Mouse (Mus musculus) B cell, adult 62 days (primary cell): ENCODE results near the gene Ccdc170. TPM values are rescaled to one million over a fixed set of nuclear protein-coding genes. Genes with fewer than 3 reads are reported as not detected.

Experiments
- total RNA-seq: library from RNA; stranded (reverse); gene quantifications from 4 replicates; pipeline ENCODE4 v1.2.4, GENCODE M21; 2023

Ccdc170 gene
- 0.27 to 0.69 TPM (median 0.41 TPM) in 3 of 4 replicates, not detected in the other for total RNA-seq

DNA sequence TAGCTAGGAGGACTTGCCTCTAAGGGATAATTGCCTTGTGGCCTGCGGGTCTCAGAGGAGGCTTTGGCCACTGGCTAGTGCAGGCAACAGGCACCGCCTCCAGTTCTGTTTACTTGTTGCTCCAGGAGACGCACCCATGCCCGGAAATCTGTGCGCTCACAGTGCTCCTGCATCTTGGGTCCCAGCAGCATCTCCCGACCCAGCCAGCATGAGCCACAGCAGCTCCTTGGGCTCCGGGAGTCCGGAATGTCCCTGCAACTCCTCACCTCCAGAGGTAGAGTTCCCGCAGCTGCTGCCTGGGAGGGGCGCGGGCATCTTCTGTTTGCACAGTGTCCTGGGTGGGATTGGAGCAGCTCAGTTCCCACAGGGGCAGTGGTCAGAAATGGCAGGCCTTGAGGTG is at the start of gene Ccdc170:
TSS of gene Ccdc170 (plus strand) at position 148 of the 400 bp plus-strand sequence.

DNA sequence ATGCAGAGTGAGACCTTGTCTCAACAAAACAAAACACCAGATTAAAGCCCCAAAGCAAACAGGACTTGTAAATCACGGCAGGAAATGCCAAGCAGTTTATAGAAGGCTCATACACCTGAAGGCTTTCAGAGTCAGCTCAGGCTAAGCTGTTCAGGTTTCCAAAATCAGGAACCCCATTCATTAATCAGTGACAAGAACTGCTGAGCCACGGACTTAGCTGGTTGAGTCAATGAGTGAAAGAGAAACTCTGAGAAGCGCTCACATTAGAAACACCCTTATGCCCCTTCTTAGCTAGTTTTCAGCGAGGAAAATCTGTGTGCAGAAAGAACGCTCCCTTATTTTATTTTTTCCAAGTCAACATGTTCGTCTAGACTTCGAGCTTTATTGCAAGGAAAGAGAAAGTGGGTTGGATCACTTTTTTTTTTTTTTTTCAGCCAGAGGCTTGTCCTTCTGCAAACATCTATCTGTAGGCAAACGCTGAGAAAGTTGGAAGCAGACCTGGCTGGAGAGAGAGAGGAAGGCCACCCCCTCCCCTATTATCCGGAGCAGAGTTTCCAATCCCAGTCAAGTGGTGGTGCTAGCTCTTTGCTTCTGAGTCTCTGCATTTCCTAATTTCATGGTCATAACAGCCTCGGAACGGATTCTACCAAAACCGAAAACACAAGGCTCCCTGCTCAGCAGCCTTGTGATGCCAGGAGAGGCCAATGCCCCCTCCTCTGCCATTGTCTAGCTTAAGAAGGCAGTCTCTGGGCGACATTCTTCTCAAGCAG is 129.3 kb downstream of the Ccdc170 start, which contains the start of gene Esr1:
TSS of gene Esr1 (plus strand) at position 208 of the 770 bp plus-strand sequence.

Other genes with a start within 250 kb of the Ccdc170 start
- 16.6 to 21.0 TPM (median 18.7 TPM) in 4 replicates for gene Akap12, start 216.1 kb upstream of the Ccdc170 start, total RNA-seq
- gene Zbtb2, start 94.4 kb upstream of the Ccdc170 start, total RNA-seq, result 31.5 to 35.5 TPM (median 32.2 TPM) in 4 replicates
- gene Rmnd1, start 50.1 kb upstream of the Ccdc170 start, total RNA-seq, result 51.9 to 61.1 TPM (median 56.5 TPM) in 4 replicates
- 18.6 to 25.6 TPM (median 21.2 TPM) in 4 replicates for gene Armt1, start 50.0 kb upstream of the Ccdc170 start, total RNA-seq
- 6.8 to 8.0 TPM (median 7.4 TPM) in 4 replicates for gene Esr1, start 129.1 kb downstream of the Ccdc170 start, total RNA-seq